Mouse (Mus musculus) kidney, adult 2 months (tissue): ENCODE measurements around the gene Chd4.

Experiments used
- CTCF ChIP-seq: fragments of 200-500 bp; conservative IDR thresholded peaks from 2 replicates; pipeline ENCODE4 v1.5.1; 2011; ENCODE audit warnings: low read depth, mild to moderate bottlenecking, control low read depth, low read length, moderate library complexity, mixed read lengths; ENCODE audit not compliant: insufficient read depth, insufficient read length
- POLR2A ChIP-seq: fragments of 200-500 bp; IDR thresholded peaks from one replicate; pipeline ENCODE4 v1.6.1; 2011; ENCODE audit warnings: low read depth, low read length, control low read depth

DNA sequence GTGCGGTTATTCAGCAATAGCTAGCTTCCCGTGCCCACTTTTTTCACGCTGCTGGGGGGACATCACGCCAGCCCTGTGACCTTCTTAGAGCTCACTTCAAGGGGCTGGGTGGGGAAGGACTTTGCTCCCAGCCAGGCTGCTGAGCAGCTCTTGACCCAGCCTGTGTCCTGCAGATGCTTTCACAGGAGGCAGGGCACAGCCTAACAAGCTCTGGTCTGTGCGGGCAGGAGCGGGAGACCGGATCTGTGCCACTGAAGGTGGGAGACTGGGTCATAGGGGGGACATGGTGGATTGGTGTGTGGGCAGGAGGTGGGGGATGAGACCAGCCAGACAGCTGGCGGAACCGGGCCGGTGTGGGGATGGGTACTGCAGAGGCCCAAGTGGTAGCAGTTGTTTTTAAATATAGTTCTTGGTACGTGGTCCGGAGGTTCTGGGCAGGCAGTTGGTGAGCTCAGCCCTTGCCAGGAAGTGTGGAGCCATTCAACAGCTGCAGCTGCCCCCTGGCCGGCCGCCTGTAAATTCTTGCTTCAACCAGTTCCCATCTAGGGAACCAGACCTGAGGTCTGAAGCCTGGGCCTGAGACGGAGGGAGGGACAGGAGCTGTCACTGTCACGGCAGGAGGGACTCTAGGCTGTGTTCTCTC, 53.3 kb downstream of the Chd4 start:
- TF ChIP-seq CTCF (no peak), POLR2A (no peak)
